Mouse (Mus musculus) hindbrain, embryonic 16.5 days (tissue): ENCODE results near the gene Krtap9-3. TPM values are rescaled to one million over a fixed set of nuclear protein-coding genes. Genes with fewer than 3 reads are reported as not detected.
"Not testable (repeated sequence)": the region's sequence is repeated elsewhere in the genome, so short reads cannot be mapped to it uniquely, and the experiment has no call there.

Experiments
- ATAC-seq: fragments of 200-750 bp; cut with Nextera tagmentation; 2 replicates; pipeline ENCODE4 v1.8.0; 2017; ENCODE audit warnings: moderate TSS enrichment, moderate library complexity
- H3K27ac ChIP-seq: fragments of 300-500 bp; sonication (generic); 2 replicates; pipeline ENCODE4 v1.5.1; 2014; ENCODE audit warnings: low read depth, mild to moderate bottlenecking, control low read depth, low read length, moderate library complexity
- H3K27me3 ChIP-seq: fragments of 300-500 bp; sonication (generic); replicated peaks from 2 replicates; pipeline ENCODE4 v1.6.1; 2014; ENCODE audit warnings: low read length; ENCODE audit not compliant: control insufficient read depth, insufficient read depth
- H3K36me3 ChIP-seq: fragments of 300-500 bp; sonication (generic); 2 replicates; pipeline ENCODE4 v1.6.1; 2014; ENCODE audit warnings: mild to moderate bottlenecking, low read length, moderate library complexity, mixed read lengths; ENCODE audit not compliant: control insufficient read depth, insufficient read depth
- H3K4me1 ChIP-seq: fragments of 300-500 bp; sonication (generic); 2 replicates; pipeline ENCODE4 v1.6.1; 2014; ENCODE audit warnings: low read depth, low read length; ENCODE audit not compliant: control insufficient read depth, insufficient read depth
- H3K4me2 ChIP-seq: fragments of 300-500 bp; sonication (generic); 2 replicates; pipeline ENCODE4 v1.6.1; 2014; ENCODE audit warnings: mild to moderate bottlenecking, low read length, control low read depth, moderate library complexity
- H3K4me3 ChIP-seq: fragments of 300-500 bp; sonication (generic); 2 replicates; pipeline ENCODE4 v1.5.1; 2014; ENCODE audit warnings: mild to moderate bottlenecking, low read length, control low read depth, moderate library complexity
- H3K9ac ChIP-seq: fragments of 300-500 bp; sonication (generic); 2 replicates; pipeline ENCODE4 v1.6.1; 2014; ENCODE audit warnings: low read depth, mild to moderate bottlenecking, control low read depth, low read length, moderate library complexity
- H3K9me3 ChIP-seq: fragments of 300-500 bp; sonication (generic); 2 replicates; pipeline ENCODE4 v1.6.1; 2014; ENCODE audit warnings: mild to moderate bottlenecking, low read length, moderate library complexity; ENCODE audit not compliant: control insufficient read depth
- WGBS: fragments of 180-500 bp; shearing (Covaris S2); extraction: QIAGEN DNeasy Blood & Tissue Kit; methylation state at CpG from one replicate; pipeline ENCODE4 v1.1.7; 2014; 5-methylcytosine and 5-hydroxymethylcytosine counted together
- polyA plus RNA-seq: library from polyadenylated mRNA; unstranded; fragments of >200 nt; fragmentation: Nextera tagmentation; extraction: Ambion mirVana; gene quantifications from 2 replicates; pipeline ENCODE4 v1.2.1, GENCODE M21; 2015

Gene Krtap9-3
- polyA plus RNA-seq, 1 experiment from 2014 or later: not detected

GRCm38 (mm10) chr11:99628138-99628537 lies 30.2 kb upstream of the Krtap9-3 start, which contains the start of gene Krtap4-1:
Gene Krtap4-1, minus strand, starts transcription at chr11:99628238.
- Histone ChIP-seq H3K9ac (no peak within 1 kb of the TSS), H3K4me2 (no peak within 1 kb of the TSS), H3K4me1 (no peaks in the 10 kb centered on the region), H3K27me3 (no peaks in the 10 kb centered on the region), H3K27ac (no peak within 1 kb of the TSS), H3K4me3 (no peak within 1 kb of the TSS), H3K9me3 (no peaks in the 10 kb centered on the region), H3K36me3 (no peaks in the 10 kb centered on the region)
- 88% methylated on average over 4 of the region's 4 CpGs for WGBS
- ATAC-seq: no peak

GRCm38 (mm10) chr11:99620335-99620734 lies 22.4 kb upstream of the Krtap9-3 start, which contains the start of gene Gm11562:
Gene Gm11562, minus strand, starts transcription at chr11:99620435.
- Histone ChIP-seq H3K4me2 (no peak within 1 kb of the TSS), H3K36me3 (no peaks in the 10 kb centered on the region), H3K9ac (no peak within 1 kb of the TSS), H3K9me3 (no peaks in the 10 kb centered on the region), H3K4me3 (no peak within 1 kb of the TSS), H3K27ac (no peak within 1 kb of the TSS), H3K4me1 (no peaks in the 10 kb centered on the region), H3K27me3 (no peaks in the 10 kb centered on the region)
- ATAC-seq: no peak
- 93% methylated on average over 2 of the region's 2 CpGs for WGBS

- WGBS: 62% methylated on average over 2 of the region's 3 CpGs
- Histone ChIP-seq H3K9ac (no peak within 1 kb of the TSS), H3K27ac (no peak within 1 kb of the TSS), H3K27me3 (no peaks in the 10 kb centered on the region), H3K4me1 (no peaks in the 10 kb centered on the region), H3K4me2 (no peak within 1 kb of the TSS), H3K9me3 (no peaks in the 10 kb centered on the region), H3K4me3 (no peak within 1 kb of the TSS), H3K36me3 (no peaks in the 10 kb centered on the region)
- ATAC-seq: no peak
Observed at GRCm38 (mm10) chr11:99614796-99615363, 17.0 kb upstream of the Krtap9-3 start, which contains the start of gene Krtap2-4. Gene Krtap2-4, minus strand, starts transcription at chr11:99614846.

- H3K27ac ChIP-seq, H3K9me3 ChIP-seq, H3K4me3 ChIP-seq, H3K27me3 ChIP-seq, ATAC-seq, H3K4me1 ChIP-seq, H3K4me2 ChIP-seq, H3K36me3 ChIP-seq, H3K9ac ChIP-seq: not testable (repeated sequence)
- 85% methylated on average over 1 of the region's 2 CpGs for WGBS
Observed at GRCm38 (mm10) chr11:99610089-99610488, 12.2 kb upstream of the Krtap9-3 start, which contains the start of gene Gm11937. Gene Gm11937, minus strand, starts transcription at chr11:99610189.

GRCm38 (mm10) chr11:99609126-99609525 lies 11.2 kb upstream of the Krtap9-3 start:
- Histone ChIP-seq H3K27ac (no peak overlapping the region), H3K4me2 (no peak overlapping the region), H3K27me3 (no peaks in the 10 kb centered on the region), H3K4me3 (no peak overlapping the region), H3K9ac (no peak overlapping the region), H3K36me3 (no peaks in the 10 kb centered on the region), H3K4me1 (no peaks in the 10 kb centered on the region), H3K9me3 (no peaks in the 10 kb centered on the region)
- no peak for ATAC-seq
- WGBS: 68% methylated on average over 1 of the region's 1 CpGs

- not testable (repeated sequence) for H3K4me2 ChIP-seq, ATAC-seq, H3K4me3 ChIP-seq, H3K4me1 ChIP-seq, H3K27me3 ChIP-seq, H3K9me3 ChIP-seq, H3K36me3 ChIP-seq, H3K27ac ChIP-seq, H3K9ac ChIP-seq
- WGBS: 60% methylated on average over 1 of the region's 1 CpGs
Observed at GRCm38 (mm10) chr11:99603208-99603607, 5.3 kb upstream of the Krtap9-3 start, which contains the start of gene Gm11938. Gene Gm11938, minus strand, starts transcription at chr11:99603308.

- H3K4me1 ChIP-seq: no peaks in the 10 kb centered on the region
- no peak within 1 kb of the TSS for H3K4me2 ChIP-seq
- WGBS: 89% methylated on average over 6 of the region's 6 CpGs
- H3K36me3 ChIP-seq: no peaks in the 10 kb centered on the region
- H3K9ac ChIP-seq: no peak within 1 kb of the TSS
- H3K4me3 ChIP-seq: no peak within 1 kb of the TSS
- H3K9me3 ChIP-seq: no peaks in the 10 kb centered on the region
- H3K27me3 ChIP-seq: no peaks in the 10 kb centered on the region
- no peak for ATAC-seq
- no peak within 1 kb of the TSS for H3K27ac ChIP-seq
Observed at GRCm38 (mm10) chr11:99590981-99591380, 6.9 kb downstream of the Krtap9-3 start, which contains the start of gene Krtap1-3. Gene Krtap1-3, minus strand, starts transcription at chr11:99591339.

- Histone ChIP-seq H3K36me3 (no peaks in the 10 kb centered on the region), H3K9me3 (no peaks in the 10 kb centered on the region), H3K9ac (no peak overlapping the region), H3K27ac (no peak overlapping the region), H3K4me2 (no peak overlapping the region), H3K4me1 (no peaks in the 10 kb centered on the region), H3K4me3 (no peak overlapping the region), H3K27me3 (no peaks in the 10 kb centered on the region)
- WGBS: 89% methylated on average over 7 of the region's 7 CpGs
- no peak for ATAC-seq
Observed at GRCm38 (mm10) chr11:99585096-99585495, 12.8 kb downstream of the Krtap9-3 start.

GRCm38 (mm10) chr11:99583245-99583704 lies 14.6 kb downstream of the Krtap9-3 start, which contains the start of gene Krtap1-4:
Gene Krtap1-4, minus strand, starts transcription at chr11:99583654.
- ATAC-seq: no peak
- Histone ChIP-seq H3K4me2 (no peak within 1 kb of the TSS), H3K9me3 (no peaks in the 10 kb centered on the region), H3K36me3 (no peaks in the 10 kb centered on the region), H3K9ac (no peak within 1 kb of the TSS), H3K4me3 (no peak within 1 kb of the TSS), H3K27me3 (no peaks in the 10 kb centered on the region), H3K27ac (no peak within 1 kb of the TSS), H3K4me1 (no peaks in the 10 kb centered on the region)
- WGBS: 92% methylated on average over 5 of the region's 5 CpGs
